Mouse (Mus musculus) embryonic fibroblast, embryonic 13.5 days (primary cell): ENCODE data around the gene Oaz3. TPM values are rescaled to one million over a fixed set of nuclear protein-coding genes. Genes with fewer than 3 reads are reported as not detected.

Experiments
- H3K27ac ChIP-seq: 2 replicates; pipeline ENCODE4 v1.5.1; 2012; ENCODE audit warnings: low read length, control low read depth, inconsistent platforms; ENCODE audit not compliant: insufficient read depth
- H3K4me1 ChIP-seq: 2 replicates; pipeline ENCODE4 v1.6.1; 2011; ENCODE audit warnings: low read length; ENCODE audit not compliant: control insufficient read depth, insufficient read depth
- H3K4me3 ChIP-seq: 2 replicates; pipeline ENCODE4 v1.5.1; 2011; ENCODE audit warnings: mild to moderate bottlenecking, control low read depth, low read length; ENCODE audit not compliant: insufficient read depth
- CTCF ChIP-seq: IDR thresholded peaks from 2 replicates; pipeline ENCODE4 v1.5.1; 2011; ENCODE audit warnings: mild to moderate bottlenecking, control low read depth, low read length, moderate library complexity, borderline replicate concordance; ENCODE audit not compliant: insufficient read depth
- POLR2A ChIP-seq: IDR thresholded peaks from 2 replicates; pipeline ENCODE4 v1.6.1; 2011; ENCODE audit warnings: low read depth, mild to moderate bottlenecking, control low read depth, low read length, moderate library complexity
- polyA plus RNA-seq: library from polyadenylated mRNA; stranded (reverse); fragments of >200 nt; gene quantifications from 2 replicates; pipeline ENCODE4 v1.2.4, GENCODE M21; 2011; ENCODE audit warnings: low read depth; ENCODE audit not compliant: missing spikeins, insufficient read length

The Oaz3 gene
- polyA plus RNA-seq, 1 experiment, result not detected

DNA sequence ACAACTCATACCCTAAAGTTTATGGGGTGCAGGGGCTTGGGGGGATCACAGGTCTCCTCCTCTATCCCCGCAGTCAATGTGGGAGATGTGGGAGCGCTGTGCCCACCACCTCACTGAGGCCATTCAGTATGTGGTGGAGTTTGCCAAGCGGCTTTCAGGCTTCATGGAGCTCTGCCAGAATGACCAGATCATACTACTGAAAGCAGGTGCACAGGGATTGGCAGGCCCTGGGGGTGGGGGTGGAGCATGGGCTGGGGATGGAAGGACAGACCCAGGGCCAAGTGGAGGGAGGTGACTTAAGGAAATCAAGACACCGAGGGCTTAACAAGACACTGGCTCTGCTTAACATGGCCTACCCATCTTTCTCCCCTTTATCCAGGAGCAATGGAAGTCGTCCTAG is 52.7 kb downstream of the Oaz3 start:
- H3K27ac ChIP-seq, result no peak overlapping the region
- TF ChIP-seq POLR2A, result no peak
- TF ChIP-seq CTCF, result no peak
- no peaks in the 10 kb centered on the region for H3K4me1 ChIP-seq
- H3K4me3 ChIP-seq, result no peak overlapping the region

DNA sequence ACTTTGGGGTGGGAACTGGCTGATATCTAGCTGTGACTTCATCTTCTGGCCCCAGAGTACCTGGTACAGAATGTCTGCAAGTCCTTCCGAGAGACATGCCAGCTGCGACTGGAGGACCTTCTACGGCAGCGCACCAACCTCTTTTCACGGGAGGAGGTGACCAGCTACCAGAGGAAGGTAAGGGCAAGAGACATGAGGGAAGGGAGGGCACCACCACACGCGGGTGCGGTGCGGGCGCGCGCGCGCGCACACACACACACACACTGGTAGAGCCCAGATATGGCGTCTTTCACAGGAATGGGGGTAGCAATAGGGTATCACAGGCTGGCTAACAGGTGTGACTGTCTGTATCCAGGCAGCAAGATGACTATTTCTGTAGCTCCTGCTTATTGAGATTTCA is 54.3 kb downstream of the Oaz3 start:
- TF ChIP-seq POLR2A (no peak), CTCF (no peak)
- Histone ChIP-seq H3K4me1 (no peaks in the 10 kb centered on the region), H3K27ac (no peak overlapping the region), H3K4me3 (no peak overlapping the region)

DNA sequence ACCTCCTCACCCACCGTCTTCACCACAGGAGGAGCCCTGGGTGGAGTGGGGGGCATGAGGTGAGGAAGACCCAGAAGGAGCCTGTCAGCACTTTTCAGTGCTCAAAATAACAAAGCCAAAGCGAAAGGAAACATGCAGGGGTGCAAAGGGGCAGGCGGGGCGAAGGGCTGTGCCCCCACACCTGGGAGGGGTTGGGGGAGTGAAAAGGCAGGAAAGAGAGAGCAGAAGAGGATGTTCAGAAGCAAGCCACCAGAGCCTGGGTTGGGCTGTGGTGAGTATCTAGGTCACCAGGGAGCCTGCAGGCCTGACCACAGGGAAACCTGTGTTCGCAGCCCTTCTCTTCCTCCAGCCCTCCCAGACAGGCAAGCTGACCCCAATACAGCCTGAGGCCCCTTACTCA is 55.7 kb downstream of the Oaz3 start:
- Histone ChIP-seq H3K27ac (no peak overlapping the region), H3K4me3 (no peak overlapping the region), H3K4me1 (peaks cover 2% of the 10 kb centered on the region; the same call in 1 of the 2 replicates)
- TF ChIP-seq POLR2A (no peak), CTCF (no peak)

DNA sequence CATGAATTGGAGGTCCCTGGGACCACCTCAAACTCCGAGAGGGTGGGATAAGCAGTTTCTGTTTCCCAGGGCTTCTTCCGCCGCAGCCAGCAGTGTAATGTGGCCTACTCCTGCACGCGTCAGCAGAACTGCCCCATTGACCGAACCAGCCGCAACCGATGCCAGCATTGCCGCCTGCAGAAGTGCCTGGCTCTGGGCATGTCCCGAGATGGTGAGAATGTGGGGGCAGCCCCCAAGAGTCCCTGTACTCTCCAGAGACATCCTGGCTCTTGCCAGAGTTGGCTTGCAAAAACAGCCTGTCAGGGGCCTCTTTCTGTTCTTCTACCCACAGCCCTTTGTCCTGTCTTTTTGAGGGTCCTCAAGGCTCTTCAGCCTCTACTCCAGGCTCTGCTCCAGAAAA is 56.3 kb downstream of the Oaz3 start:
- Histone ChIP-seq H3K4me3 (no peak overlapping the region), H3K27ac (no peak overlapping the region), H3K4me1 (peaks cover 2% of the 10 kb centered on the region; the same call in 1 of the 2 replicates)
- no peak for TF ChIP-seq POLR2A
- no peak for TF ChIP-seq CTCF

DNA sequence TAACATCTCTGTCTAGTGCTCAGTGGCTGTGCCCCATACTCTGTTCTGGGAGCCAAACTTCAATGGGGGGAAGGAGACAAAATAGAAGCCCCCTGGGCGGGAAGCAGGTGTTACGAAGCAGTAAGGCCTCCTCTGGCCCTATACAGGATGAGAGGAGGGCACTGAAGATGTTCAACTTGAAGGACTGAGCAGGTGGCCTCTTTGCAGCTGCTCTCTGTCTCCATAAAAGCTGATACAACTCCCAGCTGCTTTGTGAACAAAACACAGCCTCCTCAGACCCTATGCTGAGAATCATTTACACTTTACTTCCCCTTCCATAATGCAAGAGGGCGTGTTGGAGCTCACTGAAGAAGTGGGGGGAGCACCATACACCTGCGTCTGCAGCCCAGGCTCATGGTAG is 57.0 kb downstream of the Oaz3 start:
- H3K27ac ChIP-seq, result no peak overlapping the region
- TF ChIP-seq CTCF, result no peak
- TF ChIP-seq POLR2A, result no peak
- H3K4me3 ChIP-seq, result no peak overlapping the region
- H3K4me1 ChIP-seq, result peaks cover 2% of the 10 kb centered on the region; the same call in 1 of the 2 replicates

DNA sequence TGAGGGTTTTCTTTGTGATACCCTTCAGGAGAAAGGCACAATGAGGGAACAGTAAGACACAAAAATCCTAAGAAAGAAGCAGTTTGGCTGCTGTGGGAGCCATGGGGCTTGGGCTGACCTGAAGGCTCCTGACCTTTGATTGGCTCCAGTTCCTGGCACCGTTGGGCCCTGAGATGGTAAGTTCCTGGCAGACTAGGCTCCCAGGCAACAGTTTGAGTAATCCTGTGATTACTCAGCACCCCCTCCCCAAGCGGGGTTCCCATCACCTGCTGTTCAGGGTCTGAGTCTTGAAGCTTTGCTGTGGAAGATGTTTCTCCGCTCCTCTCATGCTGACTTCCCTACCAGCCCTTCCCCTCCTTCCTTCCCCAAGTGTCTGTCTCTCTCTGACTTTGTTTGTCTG is 60.2 kb downstream of the Oaz3 start:
- H3K4me1 ChIP-seq, result peaks cover 2% of the 10 kb centered on the region
- no peak overlapping the region for H3K27ac ChIP-seq
- H3K4me3 ChIP-seq, result no peak overlapping the region
- TF ChIP-seq CTCF (no peak), POLR2A (no peak)

Other genes starting within 250 kb of the Oaz3 start
- not detected in 2 replicates for gene Gm5286, start 247.2 kb downstream of the Oaz3 start, polyA plus RNA-seq
- gene Gm4778, start 179.9 kb downstream of the Oaz3 start, polyA plus RNA-seq, result not detected in 2 replicates
- gene Them4, start 133.8 kb downstream of the Oaz3 start, polyA plus RNA-seq, result 9.6 and 10.6 TPM in 2 replicates
- not detected in 2 replicates for gene Them5, start 101.8 kb downstream of the Oaz3 start, polyA plus RNA-seq
- not detected in 2 replicates for gene C2cd4d, start 81.5 kb downstream of the Oaz3 start, polyA plus RNA-seq
- not detected in 2 replicates for gene Rorc, start 71.1 kb downstream of the Oaz3 start, polyA plus RNA-seq
- gene Lingo4, start 45.4 kb downstream of the Oaz3 start, polyA plus RNA-seq, result 0.18 TPM in 1 of 2 replicates, not detected in the other
- 9.0 and 14.1 TPM in 2 replicates for gene Tdrkh, start 30.6 kb downstream of the Oaz3 start, polyA plus RNA-seq
- gene Mrpl9, start 597 bp downstream of the Oaz3 start, polyA plus RNA-seq, result 28.6 and 31.1 TPM in 2 replicates
- gene Celf3, start 34.4 kb upstream of the Oaz3 start, polyA plus RNA-seq, result not detected in 2 replicates
- gene Riiad1, start 36.4 kb upstream of the Oaz3 start, polyA plus RNA-seq, result 2.7 and 3.2 TPM in 2 replicates
- gene Snx27, start 138.8 kb upstream of the Oaz3 start, polyA plus RNA-seq, result 33.2 and 41.1 TPM in 2 replicates
- gene Gm10972, start 199.2 kb upstream of the Oaz3 start, polyA plus RNA-seq, result not detected in 2 replicates
- gene Tuft1, start 215.0 kb upstream of the Oaz3 start, polyA plus RNA-seq, result 3.2 and 6.1 TPM in 2 replicates
- gene Selenbp2, start 249.6 kb upstream of the Oaz3 start, polyA plus RNA-seq, result not detected in 2 replicates